Mouse (Mus musculus) liver, postnatal 0 days (tissue): Measurements from ENCODE around the gene Gm49337. TPM values are rescaled to one million over a fixed set of nuclear protein-coding genes. Genes with fewer than 3 reads are reported as not detected.

Experiments
- ATAC-seq: fragments of 200-750 bp; cut with Nextera tagmentation; 2 replicates; pipeline ENCODE4 v1.8.0; 2017; ENCODE audit warnings: mild to moderate bottlenecking, moderate library complexity
- DNase-seq: peaks from one replicate; pipeline ENCODE4 v3.0.0-alpha.2; 2016
- H3K27ac ChIP-seq: fragments of 300-500 bp; sonication (generic); 2 replicates; pipeline ENCODE4 v1.5.1; 2014; ENCODE audit warnings: antibody characterized with exemption, moderate library complexity, mild to moderate bottlenecking, low read depth
- H3K27me3 ChIP-seq: fragments of 300-500 bp; sonication (generic); 2 replicates; pipeline ENCODE4 v1.6.1; 2014; ENCODE audit warnings: low read length, control low read depth, mixed read lengths; ENCODE audit not compliant: insufficient read depth
- H3K36me3 ChIP-seq: fragments of 300-500 bp; sonication (generic); replicated peaks from 2 replicates; pipeline ENCODE4 v1.6.1; 2014; ENCODE audit warnings: mild to moderate bottlenecking, control low read depth, low read length, moderate library complexity, mixed read lengths; ENCODE audit not compliant: insufficient read depth
- H3K4me1 ChIP-seq: fragments of 300-500 bp; sonication (generic); 2 replicates; pipeline ENCODE4 v1.6.1; 2014; ENCODE audit warnings: antibody characterized with exemption, mild to moderate bottlenecking, control low read depth; ENCODE audit not compliant: insufficient read depth
- H3K4me2 ChIP-seq: fragments of 300-500 bp; sonication (generic); 2 replicates; pipeline ENCODE4 v1.6.1; 2014; ENCODE audit warnings: low read depth, mild to moderate bottlenecking, low read length, moderate library complexity, mixed read lengths
- H3K4me3 ChIP-seq: fragments of 300-500 bp; sonication (generic); 2 replicates; pipeline ENCODE4 v1.5.1; 2014; ENCODE audit warnings: low read depth, low read length
- H3K9ac ChIP-seq: fragments of 300-500 bp; sonication (generic); replicated peaks from 2 replicates; pipeline ENCODE4 v1.6.1; 2014; ENCODE audit warnings: mild to moderate bottlenecking, moderate library complexity
- H3K9me3 ChIP-seq: fragments of 300-500 bp; sonication (generic); 2 replicates; pipeline ENCODE4 v1.6.1; 2016; ENCODE audit warnings: mild to moderate bottlenecking, control low read depth, low read length, mixed read lengths
- CTCF ChIP-seq: sonication (generic); IDR thresholded peaks from 2 replicates; pipeline ENCODE4 v1.5.1; 2016; ENCODE audit warnings: antibody characterized with exemption, low read depth
- EP300 ChIP-seq: IDR thresholded peaks from 2 replicates; pipeline ENCODE4 v1.6.1; 2016; ENCODE audit warnings: antibody characterized with exemption, low read depth, mild to moderate bottlenecking
- WGBS: fragments of 180-500 bp; shearing (Covaris S2); extraction: QIAGEN DNeasy Blood & Tissue Kit; methylation state at CpG from one replicate; pipeline ENCODE4 v1.1.7; 2014; ENCODE audit not compliant: insufficient replicate concordance; 5-methylcytosine and 5-hydroxymethylcytosine counted together
- polyA plus RNA-seq: library from polyadenylated mRNA; unstranded; fragments of >200 nt; fragmentation: Nextera tagmentation; extraction: Ambion mirVana; gene quantifications from 2 replicates; pipeline ENCODE4 v1.2.1, GENCODE M21; 2015

Gm49337 gene
- polyA plus RNA-seq, result not detected in 2 replicates

- Histone ChIP-seq H3K4me2 (no peak within 1 kb of the TSS), H3K9ac (no peak within 1 kb of the TSS), H3K4me3 (no peak within 1 kb of the TSS), H3K9me3 (no peaks in the 10 kb centered on the region), H3K36me3 (no peaks in the 10 kb centered on the region), H3K27me3 (0 out of 2 replicates have a peak, but pooled peaks cover 3% of the 10 kb centered on the region), H3K27ac (no peak within 1 kb of the TSS), H3K4me1 (peaks cover 27% of the 10 kb centered on the region)
- no peak for DNase-seq
- TF ChIP-seq EP300 (no peak), CTCF (no peak)
- ATAC-seq, result no peak
- WGBS, result 77% methylated on average over 6 of the region's 6 CpGs
Measured at GRCm38 (mm10) chr4:116173072-116173471, at the start of gene Gm49337, which contains the start of gene 1700042G07Rik. Gm49337 (plus strand) TSS chr4:116173384. 1700042G07Rik (plus strand) TSS chr4:116173372.

GRCm38 (mm10) chr4:116123602-116124519 is 49.3 kb upstream of the Gm49337 start, which contains the start of the genes Rad54l and Pomgnt1:
Rad54l (minus strand) TSS chr4:116123690.
Pomgnt1 (plus strand) TSS chr4:116123840.
- ATAC-seq, result peak; percentile 98
- WGBS, result 5% methylated on average over 24 of the region's 24 CpGs

GRCm38 (mm10) chr4:116125803-116126386 is 47.3 kb upstream of the Gm49337 start:
- H3K9me3 ChIP-seq, result no peaks in the 10 kb centered on the region
- peaks cover 23% of the 10 kb centered on the region; the same call in 1 of the 2 replicates for H3K4me1 ChIP-seq
- no peaks in the 10 kb centered on the region for H3K27me3 ChIP-seq
- 77% methylated on average over 4 of the region's 4 CpGs for WGBS
- ATAC-seq (no peak), DNase-seq (no peak)
- no peak overlapping the region for H3K27ac ChIP-seq
- no peak overlapping the region for H3K4me2 ChIP-seq
- H3K9ac ChIP-seq, result no peak overlapping the region
- H3K36me3 ChIP-seq, result no peaks in the 10 kb centered on the region
- TF ChIP-seq EP300 (no peak), CTCF (no peak)
- H3K4me3 ChIP-seq, result no peak overlapping the region

More at GRCm38 (mm10) chr4:116123602-116124519, 49.3 kb upstream of the Gm49337 start, which contains the start of the genes Rad54l and Pomgnt1:
- no peaks in the 10 kb centered on the region for H3K9me3 ChIP-seq
- peaks cover 23% of the 10 kb centered on the region; the same call in 1 of the 2 replicates for H3K4me1 ChIP-seq
- peak within 1 kb of the TSS; percentile 80 for H3K4me3 ChIP-seq
- H3K27me3 ChIP-seq, result no peaks in the 10 kb centered on the region
- peak within 1 kb of the TSS; percentile 80 for H3K4me2 ChIP-seq
- no peaks in the 10 kb centered on the region for H3K36me3 ChIP-seq
- TF ChIP-seq CTCF (peak; percentile 36), EP300 (no peak)
- H3K9ac ChIP-seq, result peak within 1 kb of the TSS; percentile 77
- peak; percentile 87 for DNase-seq
- peak within 1 kb of the TSS; percentile 71 for H3K27ac ChIP-seq

GRCm38 (mm10) chr4:116127956-116128355 is 45.2 kb upstream of the Gm49337 start:
- H3K4me1 ChIP-seq, result peaks cover 21% of the 10 kb centered on the region; the same call in 1 of the 2 replicates
- 82% methylated on average over 6 of the region's 6 CpGs for WGBS
- ATAC-seq (no peak), DNase-seq (no peak)
- no peaks in the 10 kb centered on the region for H3K9me3 ChIP-seq
- H3K27me3 ChIP-seq, result no peaks in the 10 kb centered on the region
- H3K27ac ChIP-seq, result no peak overlapping the region
- no peak overlapping the region for H3K4me3 ChIP-seq
- H3K9ac ChIP-seq, result no peak overlapping the region
- no peak overlapping the region for H3K4me2 ChIP-seq
- H3K36me3 ChIP-seq, result no peaks in the 10 kb centered on the region
- no peak for TF ChIP-seq EP300
- no peak for TF ChIP-seq CTCF

- H3K4me3 ChIP-seq, result no peak overlapping the region
- H3K36me3 ChIP-seq, result no peaks in the 10 kb centered on the region
- WGBS, result 58% methylated on average over 4 of the region's 4 CpGs
- ATAC-seq, result no peak
- TF ChIP-seq EP300, result no peak
- TF ChIP-seq CTCF, result no peak
- no peak overlapping the region for H3K9ac ChIP-seq
- H3K9me3 ChIP-seq, result no peaks in the 10 kb centered on the region
- no peak for DNase-seq
- no peaks in the 10 kb centered on the region for H3K27me3 ChIP-seq
- no peaks in the 10 kb centered on the region for H3K4me1 ChIP-seq
- H3K27ac ChIP-seq, result no peak overlapping the region
- H3K4me2 ChIP-seq, result no peak overlapping the region
Measured at GRCm38 (mm10) chr4:116133126-116133525, 40.1 kb upstream of the Gm49337 start.

GRCm38 (mm10) chr4:116134990-116135389 is 38.2 kb upstream of the Gm49337 start:
- H3K27ac ChIP-seq, result no peak overlapping the region
- no peak overlapping the region for H3K4me3 ChIP-seq
- DNase-seq (no peak), ATAC-seq (no peak)
- H3K4me1 ChIP-seq, result no peaks in the 10 kb centered on the region
- no peak overlapping the region for H3K9ac ChIP-seq
- no peaks in the 10 kb centered on the region for H3K27me3 ChIP-seq
- no peaks in the 10 kb centered on the region for H3K9me3 ChIP-seq
- TF ChIP-seq CTCF (peak; percentile 88), EP300 (no peak)
- 50% methylated on average over 2 of the region's 2 CpGs for WGBS
- H3K36me3 ChIP-seq, result no peaks in the 10 kb centered on the region
- no peak overlapping the region for H3K4me2 ChIP-seq
